Mouse (Mus musculus) megakaryocyte, embryonic 14.5 days (primary cell): Measurements from ENCODE around the gene Sult5a1. TPM values are rescaled to one million over a fixed set of nuclear protein-coding genes. Genes with fewer than 3 reads are reported as not detected.
A peak's percentile ranks its signal among the peaks of the same experiment; 100 is the strongest.
"Not testable (repeated sequence)": the region's sequence is repeated elsewhere in the genome, so short reads cannot be mapped to it uniquely, and the experiment has no call there.

Experiments
- H3K27me3 ChIP-seq: replicated peaks from 2 replicates; pipeline ENCODE3; 2012; ENCODE audit warnings: inconsistent platforms
- H3K36me3 ChIP-seq: replicated peaks from 2 replicates; pipeline ENCODE3; 2012; ENCODE audit warnings: low read length, inconsistent platforms, mixed read lengths
- H3K4me1 ChIP-seq: 2 replicates; pipeline ENCODE4 v1.6.1; 2012; ENCODE audit warnings: inconsistent platforms
- H3K4me3 ChIP-seq: replicated peaks from 2 replicates; pipeline ENCODE3; 2012; ENCODE audit warnings: moderate library complexity, mild to moderate bottlenecking, inconsistent platforms
- H3K9me3 ChIP-seq: 2 replicates; pipeline ENCODE4 v1.6.1; 2012; ENCODE audit warnings: inconsistent platforms
- FLI1 ChIP-seq: IDR thresholded peaks from 2 replicates; pipeline ENCODE4 v1.6.1; 2012; ENCODE audit warnings: low read length, inconsistent platforms, mixed read lengths
- GATA1 ChIP-seq: IDR thresholded peaks from 3 replicates; pipeline ENCODE4 v1.6.1; 2012; ENCODE audit warnings: mixed read lengths, low read length, inconsistent platforms, borderline replicate concordance
- polyA plus RNA-seq: library from polyadenylated mRNA; stranded (reverse); fragments of >175 nt; gene quantifications from 2 replicates; pipeline ENCODE4 v1.2.3, GENCODE M21; 2012; ENCODE audit warnings: low replicate concordance; ENCODE audit not compliant: insufficient read depth

Sult5a1 gene
- not detected in 2 replicates for polyA plus RNA-seq

DNA sequence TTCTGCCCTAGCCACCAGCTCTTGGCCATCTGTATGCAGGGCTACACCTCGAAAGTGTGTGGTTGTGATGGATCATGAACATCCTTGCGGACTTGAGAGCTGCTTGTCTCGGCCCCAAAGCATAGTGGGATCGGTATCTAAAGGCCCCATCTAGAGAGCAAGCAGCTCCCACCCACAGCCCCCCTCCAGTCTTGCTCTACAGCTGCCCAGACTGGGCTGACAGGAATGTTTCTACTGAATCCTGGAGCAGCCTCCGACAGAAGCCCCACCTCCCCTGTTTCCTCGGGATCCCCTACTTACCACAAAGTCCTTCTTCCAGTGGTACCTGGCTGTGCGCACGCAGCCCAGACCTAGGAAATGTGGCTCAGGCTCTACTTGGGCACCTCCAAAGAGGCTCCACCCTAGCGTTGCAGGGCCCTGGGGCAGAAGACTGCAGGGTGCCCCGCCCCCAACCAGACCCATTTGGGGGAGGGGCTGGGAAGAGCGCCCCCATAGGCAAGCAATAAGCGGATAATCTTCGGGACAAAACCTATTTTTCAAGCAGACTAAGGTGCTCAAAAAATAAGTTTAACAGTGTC is at the start of gene Sult5a1:
Sult5a1 (minus strand) TSS at position 428 of the 578 bp plus-strand sequence.
- Histone ChIP-seq H3K4me3 (no peak within 1 kb of the TSS), H3K4me1 (peaks cover 23% of the 10 kb centered on the region), H3K9me3 (no peaks in the 10 kb centered on the region), H3K27me3 (peaks cover 66% of the 10 kb centered on the region), H3K36me3 (no peaks in the 10 kb centered on the region)
- TF ChIP-seq GATA1, result no peak
- no peak for TF ChIP-seq FLI1

GRCm38 (mm10) chr8:123203571-123203970 is 45.5 kb upstream of the Sult5a1 start:
- no peak for TF ChIP-seq FLI1
- no peak for TF ChIP-seq GATA1
- no peak overlapping the region for H3K4me3 ChIP-seq
- H3K36me3 ChIP-seq, result peaks cover 52% of the 10 kb centered on the region
- H3K4me1 ChIP-seq, result peaks cover 30% of the 10 kb centered on the region
- H3K9me3 ChIP-seq, result no peaks in the 10 kb centered on the region
- H3K27me3 ChIP-seq, result peaks cover 33% of the 10 kb centered on the region

- Histone ChIP-seq H3K36me3 (peaks cover 40% of the 10 kb centered on the region), H3K4me3 (no peak overlapping the region), H3K27me3 (peaks cover 43% of the 10 kb centered on the region), H3K9me3 (no peaks in the 10 kb centered on the region), H3K4me1 (peaks cover 26% of the 10 kb centered on the region)
- TF ChIP-seq FLI1 (no peak), GATA1 (no peak)
These were observed 44.2 kb upstream of the Sult5a1 start for GRCm38 (mm10) chr8:123202288-123202687.

DNA sequence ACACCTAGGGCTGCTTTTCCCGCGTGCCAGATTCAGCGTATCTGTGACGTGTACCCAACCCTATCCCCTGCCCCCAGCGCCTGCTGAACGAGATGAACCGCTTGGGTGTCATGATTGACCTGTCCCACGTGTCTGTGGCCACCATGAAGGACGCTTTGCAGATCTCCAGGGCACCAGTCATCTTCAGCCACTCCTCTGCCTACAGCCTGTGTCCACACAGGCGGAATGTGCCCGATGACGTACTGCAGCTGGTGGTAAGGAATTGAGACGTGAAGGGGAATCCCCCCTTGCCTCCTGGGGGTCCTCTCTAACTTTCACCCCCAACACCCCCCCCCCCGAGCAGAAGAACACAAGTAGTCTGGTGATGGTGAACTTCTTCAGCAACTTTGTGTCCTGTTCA is 41.7 kb upstream of the Sult5a1 start:
- Histone ChIP-seq H3K9me3 (no peaks in the 10 kb centered on the region), H3K4me1 (peaks cover 26% of the 10 kb centered on the region), H3K36me3 (peaks cover 19% of the 10 kb centered on the region), H3K4me3 (no peak overlapping the region), H3K27me3 (peaks cover 48% of the 10 kb centered on the region)
- TF ChIP-seq FLI1 (no peak), GATA1 (no peak)

DNA sequence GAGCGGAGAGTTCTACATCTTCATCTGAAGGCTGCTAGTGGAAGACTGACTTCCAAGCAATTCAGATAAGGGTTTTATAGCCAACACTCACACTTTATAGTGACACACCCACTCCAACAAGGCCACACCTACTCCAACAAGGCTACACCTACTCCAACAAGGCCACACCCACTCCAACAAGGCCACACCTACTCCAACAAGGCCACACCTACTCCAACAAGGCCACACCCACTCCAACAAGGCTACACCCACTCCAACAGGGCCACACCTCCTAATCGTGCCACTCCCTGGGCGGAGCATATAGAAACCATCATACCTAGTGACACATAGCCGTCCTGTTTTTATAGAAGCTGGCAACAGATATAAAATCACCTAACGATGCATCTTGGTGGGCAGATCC is 38.9 kb upstream of the Sult5a1 start:
- H3K36me3 ChIP-seq, H3K4me3 ChIP-seq: not testable (repeated sequence)
- peaks cover 61% of the 10 kb centered on the region for H3K27me3 ChIP-seq

GRCm38 (mm10) chr8:123193771-123194170 is 35.7 kb upstream of the Sult5a1 start:
- H3K36me3 ChIP-seq, result no peaks in the 10 kb centered on the region
- peaks cover 19% of the 10 kb centered on the region for H3K4me1 ChIP-seq
- TF ChIP-seq FLI1, result no peak
- no peak for TF ChIP-seq GATA1
- H3K27me3 ChIP-seq, result peaks cover 41% of the 10 kb centered on the region
- no peaks in the 10 kb centered on the region for H3K9me3 ChIP-seq
- no peak overlapping the region for H3K4me3 ChIP-seq

More for the DNA sequence above, 38.9 kb upstream of the Sult5a1 start:
- not testable (repeated sequence) for H3K9me3 ChIP-seq, H3K4me1 ChIP-seq

DNA sequence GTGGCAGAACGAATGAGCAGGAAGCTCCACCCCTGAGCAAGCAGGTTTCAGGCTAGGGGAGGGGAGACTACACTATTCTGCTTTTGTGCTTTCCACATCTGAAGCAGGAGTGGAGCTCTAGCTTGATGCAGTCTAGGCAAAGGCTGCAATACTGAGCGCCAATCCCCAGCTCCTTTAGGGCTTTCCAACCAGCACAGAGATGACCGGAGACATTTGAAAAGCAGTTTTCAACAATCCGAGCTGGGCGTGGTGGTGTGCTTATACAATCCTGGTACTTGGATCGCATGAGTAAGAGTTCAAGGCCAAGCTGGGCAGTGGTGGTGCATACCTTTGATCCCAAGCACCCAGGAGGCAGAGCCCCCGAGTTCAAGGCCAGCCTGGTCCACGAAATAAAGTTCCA is 33.8 kb upstream of the Sult5a1 start:
- Histone ChIP-seq H3K36me3 (no peaks in the 10 kb centered on the region), H3K4me3 (no peak overlapping the region), H3K27me3 (peaks cover 47% of the 10 kb centered on the region), H3K9me3 (no peaks in the 10 kb centered on the region), H3K4me1 (peaks cover 19% of the 10 kb centered on the region)
- TF ChIP-seq GATA1 (no peak), FLI1 (no peak)

DNA sequence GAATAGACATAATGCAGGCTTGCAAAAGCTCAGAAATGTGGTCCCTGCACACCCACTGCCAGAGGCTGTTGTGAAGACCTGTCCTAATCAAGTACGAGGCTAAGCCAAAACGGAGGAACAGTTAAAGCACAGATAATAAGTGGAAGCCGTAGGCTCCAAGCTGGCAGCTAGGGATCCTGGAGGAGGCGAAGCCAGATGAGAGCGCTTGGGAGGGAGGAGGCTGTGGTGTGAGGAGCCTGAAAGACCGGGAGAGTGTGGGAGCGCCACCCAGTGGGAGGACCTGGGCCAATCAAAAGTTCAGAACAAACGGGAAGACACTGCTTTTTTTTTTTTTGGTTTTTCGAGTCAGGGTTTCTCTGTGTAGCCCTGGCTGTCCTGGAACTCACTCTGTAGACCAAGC is 32.6 kb upstream of the Sult5a1 start:
- peaks cover 19% of the 10 kb centered on the region for H3K4me1 ChIP-seq
- no peak for TF ChIP-seq GATA1
- no peak for TF ChIP-seq FLI1
- peaks cover 59% of the 10 kb centered on the region for H3K27me3 ChIP-seq
- no peaks in the 10 kb centered on the region for H3K36me3 ChIP-seq
- H3K4me3 ChIP-seq, result peak overlapping the region; percentile 6
- no peaks in the 10 kb centered on the region for H3K9me3 ChIP-seq

GRCm38 (mm10) chr8:123188841-123189240 is 30.7 kb upstream of the Sult5a1 start:
- H3K4me1 ChIP-seq, result peaks cover 19% of the 10 kb centered on the region
- no peaks in the 10 kb centered on the region for H3K36me3 ChIP-seq
- peaks cover 61% of the 10 kb centered on the region for H3K27me3 ChIP-seq
- TF ChIP-seq FLI1 (no peak), GATA1 (no peak)
- H3K9me3 ChIP-seq, result no peaks in the 10 kb centered on the region
- H3K4me3 ChIP-seq, result no peak overlapping the region

GRCm38 (mm10) chr8:123188006-123188405 is 29.9 kb upstream of the Sult5a1 start:
- no peak for TF ChIP-seq FLI1
- TF ChIP-seq GATA1, result no peak
- no peaks in the 10 kb centered on the region for H3K9me3 ChIP-seq
- H3K27me3 ChIP-seq, result peaks cover 67% of the 10 kb centered on the region
- H3K4me3 ChIP-seq, result no peak overlapping the region
- peaks cover 17% of the 10 kb centered on the region for H3K4me1 ChIP-seq
- no peaks in the 10 kb centered on the region for H3K36me3 ChIP-seq
